Mouse (Mus musculus) forebrain, postnatal 0 days (tissue): Measurements from ENCODE around the gene Mapkapk3. TPM values are rescaled to one million over a fixed set of nuclear protein-coding genes. Genes with fewer than 3 reads are reported as not detected.

Source experiments
- ATAC-seq: fragments of 200-750 bp; cut with Nextera tagmentation; 2 replicates; pipeline ENCODE4 v1.8.0; 2017; ENCODE audit warnings: mild to moderate bottlenecking, moderate library complexity
- DNase-seq: peaks from one replicate; pipeline ENCODE4 v3.0.0-alpha.2; 2015
- H3K27ac ChIP-seq: fragments of 300-500 bp; sonication (generic); 2 replicates; pipeline ENCODE4 v1.5.1; 2014; ENCODE audit warnings: low read depth, mild to moderate bottlenecking, antibody characterized with exemption, low read length, moderate library complexity, mixed read lengths
- H3K27me3 ChIP-seq: fragments of 300-500 bp; sonication (generic); 2 replicates; pipeline ENCODE4 v1.6.1; 2014; ENCODE audit warnings: mild to moderate bottlenecking, low read length, mixed read lengths; ENCODE audit not compliant: insufficient read depth
- H3K36me3 ChIP-seq: fragments of 300-500 bp; sonication (generic); 2 replicates; pipeline ENCODE4 v1.6.1; 2014; ENCODE audit warnings: mild to moderate bottlenecking, moderate library complexity; ENCODE audit not compliant: insufficient read depth
- H3K4me1 ChIP-seq: fragments of 300-500 bp; sonication (generic); 2 replicates; pipeline ENCODE4 v1.6.1; 2014; ENCODE audit warnings: antibody characterized with exemption; ENCODE audit not compliant: insufficient read depth
- H3K4me2 ChIP-seq: fragments of 300-500 bp; sonication (generic); 2 replicates; pipeline ENCODE4 v1.6.1; 2014; ENCODE audit warnings: low read depth, mild to moderate bottlenecking, moderate library complexity
- H3K4me3 ChIP-seq: fragments of 300-500 bp; sonication (generic); 2 replicates; pipeline ENCODE4 v1.5.1; 2014; ENCODE audit warnings: low read depth, low read length, mixed read lengths
- H3K9ac ChIP-seq: fragments of 300-500 bp; sonication (generic); 2 replicates; pipeline ENCODE4 v1.6.1; 2014; ENCODE audit warnings: mild to moderate bottlenecking
- H3K9me3 ChIP-seq: fragments of 300-500 bp; sonication (generic); 2 replicates; pipeline ENCODE4 v1.6.1; 2016; ENCODE audit warnings: low read length
- CTCF ChIP-seq: sonication (generic); IDR thresholded peaks from 2 replicates; pipeline ENCODE4 v1.5.1; 2016; ENCODE audit warnings: antibody characterized with exemption, control low read depth, low read depth
- WGBS: fragments of 180-500 bp; shearing (Covaris S2); extraction: QIAGEN DNeasy Blood & Tissue Kit; methylation state at CpG from one replicate; pipeline ENCODE4 v1.1.7; 2014; 5-methylcytosine and 5-hydroxymethylcytosine counted together
- polyA plus RNA-seq: library from polyadenylated mRNA; unstranded; fragments of >200 nt; fragmentation: Nextera tagmentation; extraction: Ambion mirVana; gene quantifications from 2 replicates; pipeline ENCODE4 v1.2.1, GENCODE M21; 2015
- total RNA-seq: library from RNA; depleted of rRNA; stranded (reverse); fragments of >200 nt; gene quantifications from 2 replicates; pipeline ENCODE4 v1.2.3, GENCODE M21; 2014; rRNA removed

Gene Mapkapk3
- total RNA-seq: 1.5 and 1.6 TPM in 2 replicates
- 1.2 and 1.5 TPM in 2 replicates for polyA plus RNA-seq

GRCm38 (mm10) chr9:107289211-107290076 lies at the start of gene Mapkapk3:
Mapkapk3 (minus strand) TSS chr9:107289877.
- WGBS: 1% methylated on average over 49 of the region's 49 CpGs
- no peaks in the 10 kb centered on the region for H3K36me3 ChIP-seq
- DNase-seq (peak; percentile 44), ATAC-seq (peak; percentile 69)
- no peaks in the 10 kb centered on the region for H3K9me3 ChIP-seq
- peak within 1 kb of the TSS; percentile 61 for H3K4me2 ChIP-seq
- H3K27me3 ChIP-seq: 0 out of 2 replicates have a peak, but pooled peaks cover 4% of the 10 kb centered on the region
- H3K9ac ChIP-seq: no peak within 1 kb of the TSS
- H3K27ac ChIP-seq: no peak within 1 kb of the TSS
- TF ChIP-seq CTCF: peak; percentile 16
- H3K4me1 ChIP-seq: no peaks in the 10 kb centered on the region
- H3K4me3 ChIP-seq: peak within 1 kb of the TSS; percentile 24

- Histone ChIP-seq H3K4me1 (peaks cover 10% of the 10 kb centered on the region), H3K36me3 (no peaks in the 10 kb centered on the region), H3K4me2 (peak within 1 kb of the TSS; percentile 94), H3K27me3 (no peaks in the 10 kb centered on the region), H3K4me3 (peak within 1 kb of the TSS; percentile 67), H3K9me3 (no peaks in the 10 kb centered on the region), H3K27ac (peak within 1 kb of the TSS; percentile 73), H3K9ac (peak within 1 kb of the TSS; percentile 79)
- TF ChIP-seq CTCF: no peak; the same call in 1 of the 2 replicates
- DNase-seq (peak; percentile 93), ATAC-seq (peak; percentile 89)
- WGBS: 3% methylated on average over 30 of the region's 30 CpGs
Measured at GRCm38 (mm10) chr9:107338172-107338883, 48.7 kb upstream of the Mapkapk3 start, which contains the start of gene Hemk1. Hemk1 (minus strand) TSS chr9:107338350.

GRCm38 (mm10) chr9:107336386-107336785 lies 46.7 kb upstream of the Mapkapk3 start:
- Histone ChIP-seq H3K4me1 (peaks cover 10% of the 10 kb centered on the region), H3K36me3 (no peaks in the 10 kb centered on the region), H3K27me3 (no peaks in the 10 kb centered on the region), H3K27ac (no peak overlapping the region), H3K4me2 (no peak overlapping the region), H3K9me3 (no peaks in the 10 kb centered on the region), H3K9ac (no peak overlapping the region), H3K4me3 (no peak overlapping the region)
- no peak for ATAC-seq
- TF ChIP-seq CTCF: no peak
- WGBS: 89% methylated on average over 6 of the region's 6 CpGs
- DNase-seq: no peak

DNA sequence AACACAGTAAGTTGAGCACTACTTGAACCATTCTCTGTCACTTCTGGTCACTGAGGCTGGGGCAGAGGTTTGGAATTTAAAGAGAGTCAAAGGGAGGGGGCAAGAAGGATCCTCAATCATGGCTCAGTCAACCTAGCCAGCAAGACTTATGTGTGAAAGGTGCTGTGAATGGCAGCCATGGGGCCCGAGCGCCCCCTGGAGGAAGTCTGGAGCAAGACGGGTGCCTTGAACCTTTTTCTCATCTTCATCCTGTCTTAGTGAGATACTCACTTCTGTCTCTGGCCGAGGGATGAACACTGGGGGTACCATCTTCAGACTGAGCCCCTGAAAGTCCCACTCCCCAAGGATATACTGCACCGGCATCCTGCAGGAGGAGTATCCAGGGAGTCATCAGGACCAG lies 46.2 kb upstream of the Mapkapk3 start:
- Histone ChIP-seq H3K9ac (no peak overlapping the region), H3K27ac (no peak overlapping the region), H3K27me3 (no peaks in the 10 kb centered on the region), H3K36me3 (no peaks in the 10 kb centered on the region), H3K9me3 (no peaks in the 10 kb centered on the region), H3K4me2 (no peak overlapping the region), H3K4me1 (peaks cover 7% of the 10 kb centered on the region), H3K4me3 (no peak overlapping the region)
- peak; percentile 83 for TF ChIP-seq CTCF
- 13% methylated on average over 5 of the region's 5 CpGs for WGBS
- DNase-seq: peak; percentile 50
- no peak for ATAC-seq

DNA sequence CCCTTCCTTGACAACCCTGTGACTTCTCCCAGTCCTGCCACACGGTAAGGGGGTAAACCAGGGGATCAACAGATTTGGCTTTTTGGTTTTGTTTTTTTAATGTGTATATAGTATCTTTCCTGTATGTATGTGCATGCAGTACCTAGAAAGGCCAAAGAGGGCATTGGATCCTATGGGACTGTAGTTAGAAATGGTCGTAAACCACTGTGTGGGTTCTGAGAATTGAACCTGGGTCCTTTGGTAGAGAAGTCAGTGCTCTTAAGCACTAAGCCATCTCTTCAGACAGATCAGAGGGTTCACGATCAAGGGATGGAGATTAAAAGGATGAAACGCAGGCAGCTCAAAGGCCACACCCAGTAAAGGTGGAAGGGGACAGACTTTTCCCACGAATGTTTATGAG lies 45.4 kb upstream of the Mapkapk3 start:
- Histone ChIP-seq H3K27me3 (no peaks in the 10 kb centered on the region), H3K4me2 (no peak overlapping the region), H3K9me3 (no peaks in the 10 kb centered on the region), H3K9ac (no peak overlapping the region), H3K36me3 (no peaks in the 10 kb centered on the region), H3K27ac (no peak overlapping the region), H3K4me3 (no peak overlapping the region), H3K4me1 (peaks cover 4% of the 10 kb centered on the region)
- DNase-seq (no peak), ATAC-seq (no peak)
- WGBS: 93% methylated on average over 5 of the region's 5 CpGs
- TF ChIP-seq CTCF: peak; percentile 40

DNA sequence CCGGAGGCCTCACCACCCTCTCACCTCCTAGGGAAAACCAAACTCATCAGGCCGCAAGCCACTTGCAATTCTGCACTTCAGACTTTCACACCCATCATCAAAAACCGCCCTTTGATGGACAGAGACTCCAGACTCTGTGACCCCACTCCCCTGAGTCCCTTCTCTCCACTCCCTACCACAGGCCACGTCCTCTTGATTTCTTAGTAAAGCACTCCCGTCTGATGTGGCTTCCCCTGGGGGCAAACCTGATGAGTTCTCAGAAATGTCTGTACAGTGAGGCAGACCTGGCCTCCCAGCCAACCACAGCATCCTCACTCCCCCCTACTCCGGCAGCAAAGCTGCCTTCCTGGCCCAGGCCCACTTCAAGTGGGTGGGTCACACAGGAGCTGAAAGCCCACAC lies 44.7 kb upstream of the Mapkapk3 start:
- WGBS: 83% methylated on average over 6 of the region's 6 CpGs
- Histone ChIP-seq H3K36me3 (no peaks in the 10 kb centered on the region), H3K9ac (no peak overlapping the region), H3K27ac (no peak overlapping the region), H3K9me3 (no peaks in the 10 kb centered on the region), H3K4me3 (no peak overlapping the region), H3K27me3 (no peaks in the 10 kb centered on the region), H3K4me1 (no peaks in the 10 kb centered on the region; the same call in 1 of the 2 replicates), H3K4me2 (no peak overlapping the region)
- DNase-seq: no peak
- no peak for TF ChIP-seq CTCF
- no peak for ATAC-seq
